Mouse (Mus musculus): ENCODE measurements around the gene Ube2g1. TPM values are rescaled to one million over a fixed set of nuclear protein-coding genes. Genes with fewer than 3 reads are reported as not detected.
A peak's percentile ranks its signal among the peaks of the same experiment; 100 is the strongest.
"Not testable (repeated sequence)": the region's sequence is repeated elsewhere in the genome, so short reads cannot be mapped to it uniquely, and the experiment has no call there.

The Ube2g1 gene
- total RNA-seq, 2 experiments from 2014 or later = 27.1 to 35.6 TPM

GRCm38 (mm10) chr11:72595010-72595737 is 11.9 kb upstream of the Ube2g1 start:
- no peak for ATAC-seq (replicated peaks; ENCODE audit: low FRiP score, low TSS enrichment, poor library complexity, severe bottlenecking)

DNA sequence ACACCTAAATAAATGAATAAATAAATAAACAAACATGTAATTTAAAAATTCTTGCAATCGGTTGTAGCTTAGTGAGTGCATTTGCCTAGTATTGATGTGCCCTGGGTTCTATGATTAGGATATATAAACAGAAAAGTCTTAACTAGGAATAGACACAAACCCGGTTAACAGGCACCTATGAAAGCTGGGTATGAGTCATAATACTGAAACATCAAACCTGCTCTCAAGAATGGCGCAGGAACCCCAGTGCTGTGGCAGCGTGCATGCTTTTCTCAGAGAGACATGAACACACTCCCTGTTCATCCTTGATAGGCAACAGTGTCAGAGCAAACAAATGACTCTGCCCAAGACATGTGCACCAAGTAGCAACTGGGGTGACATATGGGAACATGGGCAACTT is 9.3 kb upstream of the Ube2g1 start:
- ATAC-seq (replicated peaks; ENCODE audit: low FRiP score, low TSS enrichment, poor library complexity, severe bottlenecking) = no peak

DNA sequence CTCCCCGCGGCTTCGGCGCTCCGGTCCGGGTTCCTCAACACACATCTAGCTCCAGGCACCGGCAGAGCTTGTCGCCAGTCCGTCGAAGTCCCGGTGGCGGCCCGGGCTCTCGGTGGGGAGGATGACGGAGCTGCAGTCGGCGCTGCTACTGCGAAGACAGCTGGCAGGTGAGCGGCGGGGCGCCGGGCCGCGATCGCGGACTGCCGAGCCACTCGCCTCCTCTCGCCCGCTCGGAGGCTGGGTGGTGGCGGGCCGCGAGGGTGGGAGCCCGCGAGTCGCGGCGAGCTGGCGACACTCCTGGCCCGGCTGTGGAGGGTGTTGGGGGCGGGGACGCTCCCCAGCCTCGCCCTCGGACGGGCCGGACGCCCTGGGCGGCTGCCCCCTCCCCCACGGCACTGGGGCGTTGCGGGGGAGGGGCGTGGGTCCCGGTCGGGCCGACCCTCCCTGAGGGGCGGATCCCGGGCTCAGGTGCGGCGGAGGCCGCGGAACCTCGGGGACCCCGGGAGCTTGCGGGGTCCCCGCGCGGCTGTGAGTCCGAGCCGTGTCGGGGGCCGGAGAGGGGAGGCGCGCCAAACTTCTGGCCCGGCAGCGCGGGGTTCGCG is 487 bp downstream of the Ube2g1 start:
- peak; percentile 38 for ATAC-seq (replicated peaks; ENCODE audit: low FRiP score, low TSS enrichment, poor library complexity, severe bottlenecking)

- peak; percentile 89 for ATAC-seq (replicated peaks; ENCODE audit: low FRiP score, low TSS enrichment, poor library complexity, severe bottlenecking)
These were observed 1.1 kb downstream of the Ube2g1 start for GRCm38 (mm10) chr11:72608071-72608679.

- no peak for ATAC-seq (replicated peaks; ENCODE audit: low FRiP score, low TSS enrichment, poor library complexity, severe bottlenecking)
These were observed 2.2 kb downstream of the Ube2g1 start for GRCm38 (mm10) chr11:72609242-72609641.

DNA sequence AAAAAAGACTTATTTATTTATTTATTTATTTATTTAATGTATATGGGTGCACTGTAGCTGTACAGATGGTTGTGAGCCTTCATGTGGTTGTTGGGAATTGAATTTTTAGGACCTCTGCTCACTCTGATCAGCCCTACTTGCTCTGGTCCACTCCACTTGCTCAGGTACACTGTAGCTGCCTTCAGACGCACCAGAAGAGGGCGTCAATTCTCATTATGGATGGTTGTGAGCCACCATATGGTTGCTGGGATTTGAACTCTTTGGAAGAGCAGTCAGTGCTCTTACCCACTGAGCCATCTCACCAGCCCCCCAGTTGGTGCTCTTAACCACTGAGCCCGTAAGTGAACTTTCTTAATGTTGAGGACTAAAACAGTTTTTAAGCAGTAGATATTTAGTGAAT is 7.3 kb downstream of the Ube2g1 start:
- not testable (repeated sequence) for ATAC-seq (replicated peaks; ENCODE audit: low FRiP score, low TSS enrichment, poor library complexity, severe bottlenecking)

- no peak for ATAC-seq (replicated peaks; ENCODE audit: low FRiP score, low TSS enrichment, poor library complexity, severe bottlenecking)
These were observed 8.8 kb downstream of the Ube2g1 start for GRCm38 (mm10) chr11:72615931-72616330.

GRCm38 (mm10) chr11:72618476-72618875 is 11.4 kb downstream of the Ube2g1 start:
- ATAC-seq (replicated peaks; ENCODE audit: low FRiP score, low TSS enrichment, poor library complexity, severe bottlenecking) = no peak

GRCm38 (mm10) chr11:72642730-72643129 is 35.6 kb downstream of the Ube2g1 start:
- ATAC-seq (replicated peaks; ENCODE audit: low FRiP score, low TSS enrichment, poor library complexity, severe bottlenecking) = no peak

DNA sequence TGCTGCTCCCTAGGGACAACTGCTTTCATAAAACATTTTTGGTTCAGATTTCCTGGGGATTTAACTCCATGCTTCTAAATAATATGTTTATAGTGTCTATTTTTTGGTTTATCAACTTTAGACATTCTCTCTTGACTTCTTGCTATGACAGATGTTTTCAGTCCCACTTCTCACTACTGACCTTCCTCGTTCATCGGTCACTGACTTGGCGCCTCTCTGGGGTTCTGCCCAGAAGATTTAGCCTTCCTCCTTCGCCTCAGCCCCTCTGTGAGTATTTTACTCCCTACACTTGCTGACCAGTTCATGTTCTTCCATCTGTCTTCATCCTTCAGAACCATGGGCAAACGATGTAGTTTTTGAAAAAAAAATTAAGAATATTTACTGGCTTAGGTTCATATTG is 38.3 kb downstream of the Ube2g1 start:
- no peak for ATAC-seq (replicated peaks; ENCODE audit: low FRiP score, low TSS enrichment, poor library complexity, severe bottlenecking)

DNA sequence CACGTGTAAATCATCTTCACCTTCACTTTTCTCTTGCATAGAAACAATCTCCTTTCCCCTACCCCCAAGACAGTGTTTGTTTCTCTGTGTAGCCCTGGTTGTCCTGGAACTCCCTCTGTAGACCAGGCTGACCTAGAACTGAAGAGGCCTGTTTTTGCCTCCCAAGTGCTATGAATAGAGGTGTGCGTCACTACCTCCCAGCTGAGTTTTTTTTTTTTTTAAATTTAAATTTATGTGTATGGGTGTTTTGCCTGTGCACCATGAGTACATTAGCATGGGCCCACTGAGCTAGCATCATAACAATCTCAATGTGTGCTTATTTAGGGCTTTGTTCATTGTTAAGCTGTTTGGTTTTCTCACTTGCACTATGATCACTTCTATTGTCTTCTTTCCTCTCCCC is 43.3 kb downstream of the Ube2g1 start:
- no peak for ATAC-seq (replicated peaks; ENCODE audit: low FRiP score, low TSS enrichment, poor library complexity, severe bottlenecking)

DNA sequence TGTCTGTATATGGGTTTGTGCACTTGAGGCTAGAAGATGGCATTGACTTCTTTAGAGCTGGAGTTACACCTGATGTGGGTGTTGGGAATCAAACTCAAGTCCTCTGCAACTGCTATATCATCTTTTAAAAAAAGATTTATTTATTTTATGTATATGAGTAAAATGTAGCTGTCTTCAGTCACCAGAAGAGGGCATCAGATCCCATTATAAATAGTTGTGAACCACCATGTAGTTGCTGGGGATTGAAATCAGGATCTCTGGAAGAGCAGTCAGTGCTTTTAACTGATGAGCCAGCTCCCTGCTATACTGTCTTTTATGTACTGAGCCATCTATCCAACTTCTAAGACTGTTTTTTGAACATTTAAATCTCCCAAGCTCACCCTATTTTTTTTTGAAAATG is 52.8 kb downstream of the Ube2g1 start:
- ATAC-seq (replicated peaks; ENCODE audit: low FRiP score, low TSS enrichment, poor library complexity, severe bottlenecking) = no peak

GRCm38 (mm10) chr11:72660359-72660758 is 53.3 kb downstream of the Ube2g1 start:
- no peak for ATAC-seq (replicated peaks; ENCODE audit: low FRiP score, low TSS enrichment, poor library complexity, severe bottlenecking)

- ATAC-seq (replicated peaks; ENCODE audit: low FRiP score, low TSS enrichment, poor library complexity, severe bottlenecking) = no peak
These were observed 57.6 kb downstream of the Ube2g1 start for GRCm38 (mm10) chr11:72664641-72665040.

GRCm38 (mm10) chr11:72670634-72671033 is 63.6 kb downstream of the Ube2g1 start:
- no peak for ATAC-seq (replicated peaks; ENCODE audit: low FRiP score, low TSS enrichment, poor library complexity, severe bottlenecking)

DNA sequence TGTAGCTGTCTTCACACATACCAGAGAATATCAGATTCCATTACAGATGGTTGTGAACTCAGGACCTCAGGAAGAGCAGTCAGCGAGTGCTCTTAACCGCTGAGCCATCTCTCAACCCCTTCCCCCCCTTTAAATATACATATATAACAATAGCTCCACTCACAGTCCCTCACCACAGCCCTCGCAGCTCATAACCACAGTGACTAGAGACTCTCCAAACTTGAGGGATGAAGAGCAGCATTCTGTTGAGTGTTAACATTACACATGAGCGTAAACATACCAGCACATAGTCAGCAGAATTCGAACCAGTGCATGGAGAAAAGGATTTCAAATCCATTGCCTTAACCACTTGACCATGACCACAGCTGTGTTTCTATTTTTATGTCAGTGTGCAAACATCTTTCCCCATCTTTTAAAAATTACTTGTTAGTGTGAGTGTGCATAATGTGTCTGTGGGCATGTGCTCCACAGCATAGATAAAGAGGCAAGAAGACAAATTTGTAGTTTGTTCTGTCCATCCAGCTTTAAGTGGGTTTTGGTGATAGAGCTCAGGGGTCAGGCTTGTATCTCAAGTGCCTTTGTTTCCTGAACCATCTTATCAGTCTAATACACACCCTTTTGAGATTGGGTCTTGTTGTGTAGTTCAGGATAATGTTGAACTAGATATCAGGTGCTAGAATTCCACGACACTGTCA is 64.4 kb downstream of the Ube2g1 start:
- ATAC-seq (replicated peaks; ENCODE audit: low FRiP score, low TSS enrichment, poor library complexity, severe bottlenecking) = peak; percentile 65

- no peak for ATAC-seq (replicated peaks; ENCODE audit: low FRiP score, low TSS enrichment, poor library complexity, severe bottlenecking)
These were observed 65.4 kb downstream of the Ube2g1 start for GRCm38 (mm10) chr11:72672438-72672837.

GRCm38 (mm10) chr11:72675280-72675679 is 68.2 kb downstream of the Ube2g1 start:
- ATAC-seq (replicated peaks; ENCODE audit: low FRiP score, low TSS enrichment, poor library complexity, severe bottlenecking) = no peak

DNA sequence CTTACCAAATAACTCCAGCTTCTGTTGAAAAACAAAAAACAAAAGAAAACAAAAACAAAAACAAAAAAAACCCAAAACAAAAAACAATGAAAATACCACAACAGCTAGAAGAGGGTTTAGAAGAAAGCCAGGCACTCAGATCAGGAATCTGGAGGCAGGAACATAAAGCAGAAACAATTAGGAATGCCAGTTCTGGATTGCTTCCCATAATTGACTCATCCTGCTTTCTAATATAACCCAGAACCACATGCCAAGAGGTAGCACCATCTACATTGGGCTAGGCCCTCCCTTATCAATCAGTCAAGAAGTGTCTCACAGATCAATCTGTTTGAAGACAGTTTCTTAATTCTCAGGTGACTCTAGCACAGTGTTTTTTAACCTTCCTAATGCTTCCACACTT is 73.6 kb downstream of the Ube2g1 start:
- no peak for ATAC-seq (replicated peaks; ENCODE audit: low FRiP score, low TSS enrichment, poor library complexity, severe bottlenecking)

DNA sequence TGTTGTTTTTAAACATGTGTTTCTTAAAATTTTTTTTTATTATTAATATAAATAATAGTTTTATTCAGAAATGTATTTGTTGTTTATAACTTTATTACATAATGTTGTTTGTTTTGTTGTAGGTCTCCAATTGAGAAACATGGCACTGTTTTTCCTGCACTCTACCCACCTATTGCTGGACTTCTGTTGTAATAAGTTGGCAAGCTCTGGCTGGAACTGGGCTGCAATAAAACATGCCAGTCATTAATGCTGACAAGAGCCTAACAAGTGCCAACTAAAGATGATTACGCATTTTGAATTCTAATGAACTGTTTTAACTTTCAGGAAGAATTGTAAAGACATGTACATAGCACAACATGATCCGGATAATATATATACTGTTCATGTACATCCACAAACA is 76.3 kb downstream of the Ube2g1 start:
- ATAC-seq (replicated peaks; ENCODE audit: low FRiP score, low TSS enrichment, poor library complexity, severe bottlenecking) = no peak
